Mouse (Mus musculus): ENCODE results near the gene Eif2b1. TPM values are rescaled to one million over a fixed set of nuclear protein-coding genes. Genes with fewer than 3 reads are reported as not detected.

Gene Eif2b1
- polyA plus RNA-seq (2015; fragmentation: Nextera tagmentation; extraction: Ambion mirVana) = 62.1 and 63.6 TPM in 2 replicates

DNA sequence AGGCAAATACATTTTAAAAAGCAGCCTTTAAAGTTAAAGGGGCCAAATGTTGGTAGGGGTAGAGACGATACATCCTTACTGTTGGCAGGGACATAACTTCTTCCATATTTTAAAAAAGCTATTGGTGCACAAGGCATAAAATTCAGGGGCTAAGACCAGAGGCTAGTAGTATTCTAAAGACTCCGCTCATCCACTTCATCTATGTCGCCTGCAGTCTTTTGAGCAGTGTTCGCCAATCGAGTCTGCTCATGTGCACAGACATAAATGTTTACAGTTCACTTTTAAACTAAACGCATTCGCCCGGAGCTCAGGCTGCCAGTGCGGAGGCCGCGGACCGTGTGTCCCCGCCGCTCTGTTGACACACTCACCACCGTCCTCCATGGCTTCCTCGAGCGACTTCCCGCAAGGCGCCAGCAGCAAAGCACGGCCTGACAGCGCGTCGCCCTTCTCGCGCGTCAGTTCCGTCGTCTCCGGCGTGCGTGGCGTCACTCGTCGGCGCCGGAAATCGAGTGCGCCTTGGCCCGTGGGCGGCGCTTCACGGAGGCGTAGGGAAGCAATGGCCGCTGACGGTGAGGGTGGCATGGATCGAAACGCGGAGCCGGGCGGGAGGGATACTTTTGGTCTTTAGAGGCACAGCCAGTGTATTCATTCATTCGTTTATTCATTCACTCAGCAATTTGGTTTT is at the start of gene Eif2b1, which contains the start of gene Gtf2h3:
Gene Eif2b1 (minus strand): TSS at position 499 of the 685 bp plus-strand sequence.
Gene Gtf2h3 (plus strand): TSS at position 508 of the 685 bp plus-strand sequence.
- Histone ChIP-seq H3K27ac (ENCODE audit: low read length) (peak within 1 kb of the TSS; percentile 43), H3K27me3 (ENCODE audit: control insufficient read depth, insufficient read depth, low read depth, low read length) (no peaks in the 10 kb centered on the region), H3K4me1 (ENCODE audit: control insufficient read depth, insufficient read depth, low read length) (peaks cover 25% of the 10 kb centered on the region), H3K9me3 (replicated peaks; ENCODE audit: control insufficient read depth, low read length, poor library complexity, severe bottlenecking) (no peaks in the 10 kb centered on the region), H3K4me3 (ENCODE audit: low read depth, low read length) (peak within 1 kb of the TSS; percentile 82), H3K36me3 (ENCODE audit: control insufficient read depth, insufficient read depth, low read length) (peaks cover 19% of the 10 kb centered on the region), H3K9ac (ENCODE audit: low read depth, low read length) (peak within 1 kb of the TSS; percentile 81), H3K4me2 (ENCODE audit: low read length) (peak within 1 kb of the TSS; percentile 99)
- WGBS = 1% methylated on average over 51 of the region's 51 CpGs
- ATAC-seq = peak; percentile 92

DNA sequence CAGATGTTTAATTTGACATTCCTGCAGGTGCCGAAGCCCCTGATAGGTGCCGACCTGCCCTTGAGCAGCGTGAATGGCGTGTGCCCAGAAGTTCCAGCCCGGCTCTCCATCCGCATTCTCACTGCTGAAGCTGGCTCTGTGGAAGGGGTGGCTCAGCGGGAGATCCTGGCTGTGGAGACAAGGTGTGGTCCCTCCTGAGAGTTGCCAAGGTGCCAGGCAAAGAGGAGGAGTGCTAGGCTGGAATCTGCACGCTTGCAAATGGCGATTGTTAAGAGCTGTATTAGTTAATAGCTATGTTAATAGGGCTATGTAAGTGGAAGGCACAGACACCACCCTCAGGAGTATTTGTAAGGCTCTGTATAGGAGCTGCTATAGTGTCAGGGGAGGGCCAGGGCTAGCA is 45.4 kb upstream of the Eif2b1 start:
- peaks cover 2% of the 10 kb centered on the region for H3K36me3 ChIP-seq (ENCODE audit: control insufficient read depth, insufficient read depth, low read length)
- H3K27me3 ChIP-seq (ENCODE audit: control insufficient read depth, insufficient read depth, low read depth, low read length) = no peaks in the 10 kb centered on the region
- peaks cover 7% of the 10 kb centered on the region for H3K4me1 ChIP-seq (ENCODE audit: control insufficient read depth, insufficient read depth, low read length)
- WGBS = 90% methylated on average over 9 of the region's 9 CpGs
- no peak for ATAC-seq
- no peaks in the 10 kb centered on the region for H3K9me3 ChIP-seq (replicated peaks; ENCODE audit: control insufficient read depth, low read length, poor library complexity, severe bottlenecking)
- no peak overlapping the region for H3K4me2 ChIP-seq (ENCODE audit: low read length)
- no peak overlapping the region for H3K27ac ChIP-seq (ENCODE audit: low read length)
- H3K4me3 ChIP-seq (ENCODE audit: low read depth, low read length) = no peak overlapping the region
- no peak overlapping the region for H3K9ac ChIP-seq (ENCODE audit: low read depth, low read length)

DNA sequence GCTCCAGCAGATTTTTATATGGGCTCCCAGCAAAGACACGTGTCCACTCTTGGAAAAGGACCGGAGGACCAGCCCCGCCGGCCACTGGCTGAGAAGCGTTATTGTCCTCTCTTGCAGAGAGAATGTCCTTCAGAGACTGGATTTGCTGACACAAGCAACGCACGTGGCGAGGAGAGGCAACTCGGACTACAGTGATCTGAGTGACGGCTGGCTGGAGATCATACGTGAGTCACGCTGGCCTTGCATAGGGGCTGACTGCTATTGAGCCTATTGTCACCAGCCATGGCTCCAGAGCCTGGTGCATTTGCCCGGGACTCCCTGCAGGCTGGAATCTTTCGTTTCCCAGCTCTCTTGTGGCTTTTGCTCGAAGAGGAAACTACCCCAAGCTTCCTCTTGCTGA is 44.0 kb upstream of the Eif2b1 start:
- Histone ChIP-seq H3K27me3 (ENCODE audit: control insufficient read depth, insufficient read depth, low read depth, low read length) (no peaks in the 10 kb centered on the region), H3K9me3 (replicated peaks; ENCODE audit: control insufficient read depth, low read length, poor library complexity, severe bottlenecking) (no peaks in the 10 kb centered on the region), H3K9ac (ENCODE audit: low read depth, low read length) (no peak overlapping the region), H3K36me3 (ENCODE audit: control insufficient read depth, insufficient read depth, low read length) (peaks cover 6% of the 10 kb centered on the region), H3K4me3 (ENCODE audit: low read depth, low read length) (no peak overlapping the region), H3K4me1 (ENCODE audit: control insufficient read depth, insufficient read depth, low read length) (peaks cover under 1% of the 10 kb centered on the region), H3K27ac (ENCODE audit: low read length) (no peak overlapping the region), H3K4me2 (ENCODE audit: low read length) (no peak overlapping the region)
- no peak for ATAC-seq
- 87% methylated on average over 15 of the region's 15 CpGs for WGBS

DNA sequence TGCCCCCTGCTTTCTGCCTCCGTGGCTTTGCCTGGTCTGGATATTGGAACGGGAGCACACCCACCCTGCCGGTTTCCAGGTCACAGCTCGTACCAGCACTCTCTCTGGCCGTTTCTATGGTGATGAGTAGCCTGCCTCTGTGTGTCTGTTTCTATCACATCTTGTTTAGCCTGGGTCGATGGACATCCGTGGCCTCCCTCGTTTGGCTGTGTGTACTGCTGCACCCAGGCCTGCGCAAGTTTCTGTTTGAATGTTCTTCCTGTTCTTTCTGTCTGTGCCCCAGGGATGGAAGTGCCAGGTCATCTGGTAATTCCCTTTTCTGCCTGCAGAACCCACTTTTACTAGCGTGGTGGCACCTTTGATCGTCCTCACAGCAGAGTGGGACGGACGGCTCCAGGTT is 42.4 kb upstream of the Eif2b1 start:
- ATAC-seq = no peak
- peaks cover 6% of the 10 kb centered on the region for H3K36me3 ChIP-seq (ENCODE audit: control insufficient read depth, insufficient read depth, low read length)

DNA sequence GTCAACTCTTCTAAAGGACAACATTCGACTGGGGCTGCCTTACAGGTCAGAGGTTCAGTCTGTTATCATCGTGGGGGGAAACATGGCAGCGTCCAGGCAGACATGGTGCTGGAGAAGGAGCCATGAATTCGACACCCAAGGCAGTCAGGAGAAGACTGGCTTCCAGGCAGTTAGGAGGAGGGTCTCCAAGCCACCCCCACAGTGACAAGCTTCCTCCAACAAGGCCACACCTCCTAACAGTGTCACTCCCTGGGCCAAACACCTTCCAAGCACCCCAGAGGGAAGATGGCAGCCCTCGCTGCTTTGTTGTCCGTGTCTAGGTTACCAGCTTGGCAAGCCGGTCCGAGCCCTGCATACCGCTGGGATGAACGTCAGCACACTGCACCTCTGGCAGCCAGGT is 39.8 kb upstream of the Eif2b1 start:
- no peak for ATAC-seq
- Histone ChIP-seq H3K9me3 (replicated peaks; ENCODE audit: control insufficient read depth, low read length, poor library complexity, severe bottlenecking) (no peaks in the 10 kb centered on the region), H3K9ac (ENCODE audit: low read depth, low read length) (no peak overlapping the region), H3K27ac (ENCODE audit: low read length) (no peak overlapping the region), H3K4me3 (ENCODE audit: low read depth, low read length) (no peak overlapping the region), H3K36me3 (ENCODE audit: control insufficient read depth, insufficient read depth, low read length) (peaks cover 6% of the 10 kb centered on the region; the same call in 1 of the 2 replicates), H3K4me1 (ENCODE audit: control insufficient read depth, insufficient read depth, low read length) (no peaks in the 10 kb centered on the region), H3K27me3 (ENCODE audit: control insufficient read depth, insufficient read depth, low read depth, low read length) (no peaks in the 10 kb centered on the region), H3K4me2 (ENCODE audit: low read length) (no peak overlapping the region)
- 93% methylated on average over 10 of the region's 10 CpGs for WGBS

More for the DNA sequence above, 42.4 kb upstream of the Eif2b1 start:
- WGBS = 65% methylated on average over 13 of the region's 13 CpGs
- Histone ChIP-seq H3K27ac (ENCODE audit: low read length) (no peak overlapping the region), H3K4me2 (ENCODE audit: low read length) (no peak overlapping the region), H3K4me1 (ENCODE audit: control insufficient read depth, insufficient read depth, low read length) (no peaks in the 10 kb centered on the region), H3K9ac (ENCODE audit: low read depth, low read length) (no peak overlapping the region), H3K9me3 (replicated peaks; ENCODE audit: control insufficient read depth, low read length, poor library complexity, severe bottlenecking) (no peaks in the 10 kb centered on the region), H3K27me3 (ENCODE audit: control insufficient read depth, insufficient read depth, low read depth, low read length) (no peaks in the 10 kb centered on the region), H3K4me3 (ENCODE audit: low read depth, low read length) (no peak overlapping the region)

DNA sequence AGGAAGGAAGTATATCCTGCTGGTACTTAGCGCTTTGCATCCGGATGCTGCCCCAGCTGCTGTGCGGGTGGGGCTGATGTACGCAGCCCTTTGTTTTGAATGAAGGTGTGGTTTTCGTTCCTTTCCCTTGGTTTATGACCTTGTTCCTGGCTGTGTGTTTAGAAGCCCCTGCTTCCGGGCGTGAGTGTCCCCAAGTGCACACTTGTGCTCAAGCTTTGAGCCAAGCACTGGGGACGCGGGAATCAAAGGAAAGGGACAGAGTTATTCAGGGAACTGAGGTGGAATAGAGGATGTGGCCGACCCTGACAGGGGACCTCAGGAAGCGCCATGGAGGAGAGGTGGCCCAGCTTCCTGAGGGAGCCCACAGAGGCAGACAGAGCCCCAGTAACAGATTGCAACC is 35.8 kb upstream of the Eif2b1 start:
- no peak overlapping the region for H3K27ac ChIP-seq (ENCODE audit: low read length)
- WGBS = 91% methylated on average over 11 of the region's 11 CpGs
- no peaks in the 10 kb centered on the region for H3K4me1 ChIP-seq (ENCODE audit: control insufficient read depth, insufficient read depth, low read length)
- peaks cover 15% of the 10 kb centered on the region for H3K36me3 ChIP-seq (ENCODE audit: control insufficient read depth, insufficient read depth, low read length)
- H3K4me3 ChIP-seq (ENCODE audit: low read depth, low read length) = no peak overlapping the region
- no peak for ATAC-seq
- no peak overlapping the region for H3K4me2 ChIP-seq (ENCODE audit: low read length)
- H3K9me3 ChIP-seq (replicated peaks; ENCODE audit: control insufficient read depth, low read length, poor library complexity, severe bottlenecking) = no peaks in the 10 kb centered on the region
- H3K27me3 ChIP-seq (ENCODE audit: control insufficient read depth, insufficient read depth, low read depth, low read length) = no peaks in the 10 kb centered on the region
- H3K9ac ChIP-seq (ENCODE audit: low read depth, low read length) = no peak overlapping the region

DNA sequence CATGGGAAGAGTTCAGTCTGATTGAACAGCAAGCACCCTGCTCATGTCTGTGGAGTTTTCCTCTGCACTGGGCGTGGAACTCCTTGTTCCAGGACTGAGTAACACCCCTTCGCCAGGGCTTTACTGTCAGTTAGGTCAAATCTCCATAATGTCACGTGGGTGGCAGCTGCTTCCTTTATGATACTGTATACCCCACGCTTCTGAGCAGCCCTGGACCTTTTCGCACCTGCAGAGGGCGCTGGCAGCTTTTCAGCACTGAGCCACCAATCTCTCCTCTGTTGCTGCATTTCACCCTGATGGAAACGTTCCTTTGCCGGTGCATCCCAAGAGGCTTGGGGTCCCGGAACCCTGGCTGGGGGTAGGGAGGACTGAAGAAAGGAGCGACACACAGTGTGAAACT is 32.0 kb upstream of the Eif2b1 start:
- H3K27ac ChIP-seq (ENCODE audit: low read length) = no peak overlapping the region
- no peak for ATAC-seq
- H3K9ac ChIP-seq (ENCODE audit: low read depth, low read length) = no peak overlapping the region
- H3K4me2 ChIP-seq (ENCODE audit: low read length) = no peak overlapping the region
- no peak overlapping the region for H3K4me3 ChIP-seq (ENCODE audit: low read depth, low read length)
- 69% methylated on average over 10 of the region's 10 CpGs for WGBS
- H3K27me3 ChIP-seq (ENCODE audit: control insufficient read depth, insufficient read depth, low read depth, low read length) = no peaks in the 10 kb centered on the region
- no peaks in the 10 kb centered on the region for H3K4me1 ChIP-seq (ENCODE audit: control insufficient read depth, insufficient read depth, low read length)
- H3K36me3 ChIP-seq (ENCODE audit: control insufficient read depth, insufficient read depth, low read length) = peaks cover 13% of the 10 kb centered on the region
- no peaks in the 10 kb centered on the region for H3K9me3 ChIP-seq (replicated peaks; ENCODE audit: control insufficient read depth, low read length, poor library complexity, severe bottlenecking)

DNA sequence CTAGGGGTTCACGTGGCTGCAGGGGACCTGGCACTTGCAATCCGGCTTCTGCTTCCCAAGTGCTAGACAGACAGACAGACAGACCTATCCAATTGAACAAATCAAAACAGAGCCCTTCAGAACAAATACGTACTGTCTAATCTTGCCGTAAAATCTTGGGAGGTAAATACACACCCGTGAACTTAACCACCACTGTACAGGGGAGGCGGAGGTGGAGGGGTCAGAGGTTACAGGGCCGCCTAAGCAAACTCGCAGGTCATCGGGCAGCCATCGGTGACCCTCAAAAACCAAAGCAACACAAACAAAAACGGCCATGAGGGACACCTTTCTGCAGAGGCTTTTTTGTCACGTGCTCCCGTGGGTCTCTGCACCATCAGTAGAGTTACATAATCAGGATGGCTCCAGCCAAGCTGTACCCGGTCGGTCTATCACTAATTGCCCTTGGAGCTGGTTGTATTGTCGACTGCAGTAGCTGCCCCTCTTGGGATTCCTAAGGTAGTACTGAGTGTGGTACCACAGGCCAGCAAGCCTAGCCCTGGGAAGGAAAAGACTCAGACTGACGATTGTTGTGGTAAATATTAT is 26.2 kb upstream of the Eif2b1 start:
- H3K27me3 ChIP-seq (ENCODE audit: control insufficient read depth, insufficient read depth, low read depth, low read length) = no peaks in the 10 kb centered on the region
- ATAC-seq = no peak
- H3K4me3 ChIP-seq (ENCODE audit: low read depth, low read length) = no peak overlapping the region
- H3K4me2 ChIP-seq (ENCODE audit: low read length) = no peak overlapping the region
- 91% methylated on average over 17 of the region's 17 CpGs for WGBS
- H3K4me1 ChIP-seq (ENCODE audit: control insufficient read depth, insufficient read depth, low read length) = no peaks in the 10 kb centered on the region
- no peak overlapping the region for H3K27ac ChIP-seq (ENCODE audit: low read length)
- H3K9ac ChIP-seq (ENCODE audit: low read depth, low read length) = no peak overlapping the region
- H3K9me3 ChIP-seq (replicated peaks; ENCODE audit: control insufficient read depth, low read length, poor library complexity, severe bottlenecking) = no peaks in the 10 kb centered on the region
- H3K36me3 ChIP-seq (ENCODE audit: control insufficient read depth, insufficient read depth, low read length) = peaks cover 2% of the 10 kb centered on the region; the same call in 1 of the 2 replicates

DNA sequence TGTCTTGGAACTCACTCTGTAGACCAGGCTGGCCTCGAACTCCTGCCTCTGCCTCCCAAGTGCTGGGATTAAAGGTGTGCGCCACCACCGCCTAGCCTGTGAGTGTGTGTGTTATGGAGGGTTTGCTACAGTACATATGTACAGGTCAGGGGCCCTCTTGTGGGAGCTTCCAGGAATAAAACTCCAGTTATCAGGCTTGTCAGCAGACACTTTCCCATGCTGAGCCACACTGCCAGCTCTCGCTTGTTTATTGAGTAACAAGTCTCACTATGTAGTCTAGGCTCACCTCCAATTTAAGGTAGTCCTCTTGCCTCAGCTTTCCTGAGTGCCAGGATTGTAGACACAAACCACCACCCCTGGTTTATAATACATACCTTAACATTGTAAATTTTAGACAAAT is 25.4 kb upstream of the Eif2b1 start:
- ATAC-seq = no peak
- Histone ChIP-seq H3K4me3 (ENCODE audit: low read depth, low read length) (no peak overlapping the region), H3K27me3 (ENCODE audit: control insufficient read depth, insufficient read depth, low read depth, low read length) (no peaks in the 10 kb centered on the region), H3K4me1 (ENCODE audit: control insufficient read depth, insufficient read depth, low read length) (peaks cover 5% of the 10 kb centered on the region), H3K36me3 (ENCODE audit: control insufficient read depth, insufficient read depth, low read length) (peaks cover 2% of the 10 kb centered on the region; the same call in 1 of the 2 replicates), H3K9me3 (replicated peaks; ENCODE audit: control insufficient read depth, low read length, poor library complexity, severe bottlenecking) (no peaks in the 10 kb centered on the region), H3K4me2 (ENCODE audit: low read length) (no peak overlapping the region), H3K27ac (ENCODE audit: low read length) (no peak overlapping the region), H3K9ac (ENCODE audit: low read depth, low read length) (no peak overlapping the region)
- 92% methylated on average over 4 of the region's 4 CpGs for WGBS
